Mouse (Mus musculus): ENCODE results near the gene Lrrc58. TPM values are rescaled to one million over a fixed set of nuclear protein-coding genes. Genes with fewer than 3 reads are reported as not detected.

Lrrc58 gene
- polyA plus RNA-seq, 1 experiment from 2014 or later: 61.1 TPM

DNA sequence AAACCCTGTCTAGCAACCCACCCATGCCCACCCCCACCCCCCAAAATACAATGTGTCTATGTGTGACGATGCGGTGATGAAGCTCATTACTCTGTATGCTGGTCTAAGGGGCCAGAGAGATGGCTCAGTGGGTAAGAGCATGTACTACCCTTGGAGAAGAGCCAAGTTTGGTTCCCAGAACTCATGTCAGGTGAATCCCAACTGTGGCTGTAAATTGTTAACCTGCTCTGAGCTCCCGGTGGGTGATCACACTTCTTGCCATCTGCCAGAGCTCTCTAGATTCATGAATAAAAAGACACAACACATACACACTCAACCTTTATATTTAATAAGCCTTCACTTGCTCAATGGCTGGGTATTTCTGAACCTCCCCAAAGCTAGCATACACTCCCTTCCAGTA, 38.3 kb downstream of the Lrrc58 start:
- 96% methylated on average over 3 of the region's 3 CpGs for WGBS
- Histone ChIP-seq H3K4me3 (no peak overlapping the region), H3K9ac (no peak overlapping the region), H3K36me3 (no peaks in the 10 kb centered on the region), H3K4me1 (no peaks in the 10 kb centered on the region), H3K27ac (no peak overlapping the region), H3K27me3 (replicated peaks) (no peaks in the 10 kb centered on the region), H3K9me3 (no peaks in the 10 kb centered on the region; the same call in 1 of the 2 replicates), H3K4me2 (replicated peaks) (no peak overlapping the region)
- no peak for ATAC-seq (ENCODE audit: low FRiP score, low read depth)

DNA sequence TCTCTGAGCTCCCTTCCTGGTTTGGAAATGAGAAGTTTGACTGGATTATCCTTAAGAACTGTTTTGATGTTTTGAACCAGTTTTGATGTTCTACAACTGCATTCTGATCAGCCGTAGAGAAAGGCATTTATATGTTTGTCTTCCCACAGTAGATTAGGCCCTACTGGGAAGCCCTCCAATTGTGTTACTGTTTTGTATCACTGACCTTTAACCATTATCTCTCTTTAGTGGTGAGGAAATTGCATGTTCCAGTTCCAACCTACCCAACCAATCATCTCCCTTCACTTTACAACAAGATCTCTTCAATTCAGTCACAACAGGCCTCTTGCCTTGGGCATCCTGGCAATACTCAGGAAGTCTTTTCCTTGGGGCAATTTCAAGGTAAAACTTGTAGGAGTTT, 42.9 kb downstream of the Lrrc58 start:
- Histone ChIP-seq H3K9me3 (no peaks in the 10 kb centered on the region; the same call in 1 of the 2 replicates), H3K9ac (no peak overlapping the region), H3K27me3 (replicated peaks) (no peaks in the 10 kb centered on the region), H3K36me3 (no peaks in the 10 kb centered on the region), H3K4me3 (no peak overlapping the region), H3K4me1 (0 out of 2 replicates have a peak, but pooled peaks cover 2% of the 10 kb centered on the region), H3K27ac (no peak overlapping the region), H3K4me2 (replicated peaks) (no peak overlapping the region)
- no peak for ATAC-seq (ENCODE audit: low FRiP score, low read depth)
- WGBS: 79% methylated on average over 1 of the region's 1 CpGs

- Histone ChIP-seq H3K27me3 (replicated peaks) (no peaks in the 10 kb centered on the region), H3K27ac (no peak within 1 kb of the TSS), H3K4me3 (peak within 1 kb of the TSS; percentile 56), H3K9me3 (no peaks in the 10 kb centered on the region; the same call in 1 of the 2 replicates), H3K4me1 (0 out of 2 replicates have a peak, but pooled peaks cover 16% of the 10 kb centered on the region), H3K36me3 (no peaks in the 10 kb centered on the region), H3K4me2 (replicated peaks) (peak within 1 kb of the TSS; percentile 87), H3K9ac (peak within 1 kb of the TSS; percentile 71)
- 2% methylated on average over 49 of the region's 53 CpGs for WGBS
- peak; percentile 87 for ATAC-seq (ENCODE audit: low FRiP score, low read depth)
Observed at GRCm38 (mm10) chr16:37916138-37916817, 48.1 kb downstream of the Lrrc58 start, which contains the start of gene Gpr156. Gene Gpr156, plus strand, starts transcription at chr16:37916496.

- 0 out of 2 replicates have a peak, but pooled peaks have one; percentile 14 for ATAC-seq (ENCODE audit: low FRiP score, low read depth)
- 11% methylated on average over 7 of the region's 7 CpGs for WGBS
- H3K36me3 ChIP-seq: no peaks in the 10 kb centered on the region
- H3K27me3 ChIP-seq (replicated peaks): no peaks in the 10 kb centered on the region
- peak overlapping the region; percentile 87 for H3K4me2 ChIP-seq (replicated peaks)
- no peak overlapping the region for H3K27ac ChIP-seq
- H3K9ac ChIP-seq: peak overlapping the region; percentile 71
- H3K4me1 ChIP-seq: 0 out of 2 replicates have a peak, but pooled peaks cover 16% of the 10 kb centered on the region
- no peaks in the 10 kb centered on the region for H3K9me3 ChIP-seq
- H3K4me3 ChIP-seq: peak overlapping the region; percentile 56
Observed at GRCm38 (mm10) chr16:37916818-37917201, 48.6 kb downstream of the Lrrc58 start.

GRCm38 (mm10) chr16:37919000-37919399, 50.8 kb downstream of the Lrrc58 start:
- ATAC-seq (ENCODE audit: low FRiP score, low read depth): no peak

GRCm38 (mm10) chr16:37920842-37921409, 52.7 kb downstream of the Lrrc58 start:
- 56% methylated on average over 8 of the region's 8 CpGs for WGBS
- no peaks in the 10 kb centered on the region for H3K9me3 ChIP-seq
- peaks cover 17% of the 10 kb centered on the region; the same call in 1 of the 2 replicates for H3K4me1 ChIP-seq
- no peak for ATAC-seq (ENCODE audit: low FRiP score, low read depth)
- no peak overlapping the region for H3K9ac ChIP-seq
- H3K27ac ChIP-seq: peak overlapping the region; percentile 20; the same call in 1 of the 2 replicates
- no peak overlapping the region for H3K4me3 ChIP-seq
- no peak overlapping the region for H3K4me2 ChIP-seq (replicated peaks)
- no peaks in the 10 kb centered on the region for H3K36me3 ChIP-seq
- H3K27me3 ChIP-seq (replicated peaks): no peaks in the 10 kb centered on the region

More at GRCm38 (mm10) chr16:37919000-37919399, 50.8 kb downstream of the Lrrc58 start:
- Histone ChIP-seq H3K27ac (no peak overlapping the region), H3K9me3 (no peaks in the 10 kb centered on the region), H3K27me3 (replicated peaks) (no peaks in the 10 kb centered on the region), H3K4me1 (0 out of 2 replicates have a peak, but pooled peaks cover 16% of the 10 kb centered on the region), H3K4me3 (no peak overlapping the region), H3K4me2 (replicated peaks) (no peak overlapping the region), H3K36me3 (no peaks in the 10 kb centered on the region), H3K9ac (no peak overlapping the region)
- WGBS: 83% methylated on average over 6 of the region's 6 CpGs

DNA sequence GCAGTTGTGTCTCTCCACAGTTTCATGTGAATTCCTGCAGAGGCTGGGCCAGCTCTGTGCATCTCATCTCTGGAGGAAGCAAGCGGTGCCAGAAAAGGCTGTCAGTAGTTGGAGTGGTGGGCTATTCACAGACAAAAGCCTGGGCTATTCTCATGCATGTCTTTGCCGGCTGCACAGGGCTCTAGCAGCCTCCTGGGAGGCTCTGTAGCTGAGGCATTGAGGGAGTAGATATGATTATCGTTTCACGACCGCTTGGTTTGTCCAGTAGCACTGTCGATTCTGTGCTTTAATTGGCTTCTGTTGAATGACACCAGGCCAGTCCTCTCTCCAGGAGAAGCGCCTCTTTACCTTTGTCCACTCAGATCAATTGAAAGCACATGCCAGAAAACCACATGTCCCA, 57.9 kb downstream of the Lrrc58 start:
- Histone ChIP-seq H3K27me3 (replicated peaks) (no peaks in the 10 kb centered on the region), H3K9ac (no peak overlapping the region), H3K36me3 (no peaks in the 10 kb centered on the region), H3K9me3 (no peaks in the 10 kb centered on the region; the same call in 1 of the 2 replicates), H3K4me2 (replicated peaks) (0 out of 2 replicates have a peak overlapping the region, but pooled peaks have one; percentile 1), H3K27ac (peak overlapping the region; percentile 2; the same call in 1 of the 2 replicates), H3K4me3 (no peak overlapping the region), H3K4me1 (peaks cover 12% of the 10 kb centered on the region)
- WGBS: 21% methylated on average over 7 of the region's 7 CpGs
- ATAC-seq (ENCODE audit: low FRiP score, low read depth): 0 out of 2 replicates have a peak, but pooled peaks have one; percentile 29

- no peak for ATAC-seq (ENCODE audit: low FRiP score, low read depth)
- Histone ChIP-seq H3K9ac (no peak overlapping the region), H3K36me3 (no peaks in the 10 kb centered on the region), H3K4me2 (replicated peaks) (no peak overlapping the region), H3K9me3 (no peaks in the 10 kb centered on the region; the same call in 1 of the 2 replicates), H3K27ac (no peak overlapping the region), H3K27me3 (replicated peaks) (no peaks in the 10 kb centered on the region), H3K4me3 (no peak overlapping the region), H3K4me1 (peaks cover 12% of the 10 kb centered on the region)
- WGBS: 23% methylated on average over 4 of the region's 4 CpGs
Observed at GRCm38 (mm10) chr16:37927117-37927516, 58.9 kb downstream of the Lrrc58 start.

- 75% methylated on average over 2 of the region's 2 CpGs for WGBS
- Histone ChIP-seq H3K9me3 (no peaks in the 10 kb centered on the region; the same call in 1 of the 2 replicates), H3K27me3 (replicated peaks) (no peaks in the 10 kb centered on the region), H3K27ac (no peak overlapping the region), H3K4me1 (peaks cover 12% of the 10 kb centered on the region), H3K4me2 (replicated peaks) (no peak overlapping the region), H3K36me3 (no peaks in the 10 kb centered on the region), H3K4me3 (no peak overlapping the region), H3K9ac (no peak overlapping the region)
- no peak for ATAC-seq (ENCODE audit: low FRiP score, low read depth)
Observed at GRCm38 (mm10) chr16:37929006-37929405, 60.8 kb downstream of the Lrrc58 start.

DNA sequence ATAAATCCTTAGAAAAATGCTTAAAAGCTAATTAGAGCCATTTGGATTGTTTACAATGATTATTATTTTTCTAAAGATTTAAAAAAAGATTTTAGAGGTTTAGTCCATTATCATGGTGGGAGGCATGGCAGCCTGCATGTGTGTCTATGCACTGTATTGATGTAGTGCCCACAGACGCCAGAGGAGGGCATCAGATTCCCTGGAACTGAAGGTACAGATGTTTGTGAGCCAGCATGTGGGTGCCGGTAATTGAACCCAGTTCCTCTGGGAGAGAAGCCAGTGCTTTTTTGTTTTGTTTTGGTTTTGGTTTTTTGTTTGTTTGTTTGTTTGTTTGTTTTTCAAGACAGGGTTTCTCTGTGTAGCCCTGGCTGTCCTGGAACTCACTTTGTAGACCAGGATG, 61.4 kb downstream of the Lrrc58 start:
- no peak overlapping the region for H3K4me2 ChIP-seq (replicated peaks)
- H3K9ac ChIP-seq: no peak overlapping the region
- no peak for ATAC-seq (ENCODE audit: low FRiP score, low read depth)
- H3K4me3 ChIP-seq: no peak overlapping the region
- H3K27me3 ChIP-seq (replicated peaks): no peaks in the 10 kb centered on the region
- no peaks in the 10 kb centered on the region; the same call in 1 of the 2 replicates for H3K9me3 ChIP-seq
- H3K27ac ChIP-seq: no peak overlapping the region
- H3K4me1 ChIP-seq: peaks cover 12% of the 10 kb centered on the region
- WGBS: 86% methylated on average over 2 of the region's 2 CpGs
- no peaks in the 10 kb centered on the region for H3K36me3 ChIP-seq

DNA sequence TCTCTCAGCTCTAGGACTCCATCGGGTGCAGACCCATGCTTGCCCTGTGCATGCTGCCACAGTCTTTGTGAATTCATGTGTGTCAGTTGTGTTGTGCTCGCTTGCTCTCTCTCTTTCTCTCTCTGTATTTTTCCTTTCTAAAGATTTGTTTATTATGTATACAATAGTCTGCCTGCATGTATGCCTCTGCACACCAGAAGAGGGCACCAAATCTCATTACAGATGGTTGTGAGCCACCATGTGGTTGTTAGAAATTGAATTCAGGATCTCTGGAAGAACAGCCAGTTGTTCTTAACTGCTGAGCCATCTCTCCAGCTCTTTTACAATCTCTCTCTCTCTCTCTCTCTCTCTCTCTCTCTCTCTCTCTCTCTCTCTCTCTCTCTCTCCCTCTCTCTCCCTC, 66.7 kb downstream of the Lrrc58 start:
- no peak for ATAC-seq (ENCODE audit: low FRiP score, low read depth)
- H3K4me3 ChIP-seq: no peak overlapping the region
- no peaks in the 10 kb centered on the region for H3K27me3 ChIP-seq (replicated peaks)
- H3K4me1 ChIP-seq: peaks cover 26% of the 10 kb centered on the region
- H3K27ac ChIP-seq: no peak overlapping the region
- H3K9me3 ChIP-seq: no peaks in the 10 kb centered on the region; the same call in 1 of the 2 replicates
- no peak overlapping the region for H3K9ac ChIP-seq
- H3K36me3 ChIP-seq: no peaks in the 10 kb centered on the region
- no peak overlapping the region for H3K4me2 ChIP-seq (replicated peaks)
- 85% methylated on average over 2 of the region's 2 CpGs for WGBS

DNA sequence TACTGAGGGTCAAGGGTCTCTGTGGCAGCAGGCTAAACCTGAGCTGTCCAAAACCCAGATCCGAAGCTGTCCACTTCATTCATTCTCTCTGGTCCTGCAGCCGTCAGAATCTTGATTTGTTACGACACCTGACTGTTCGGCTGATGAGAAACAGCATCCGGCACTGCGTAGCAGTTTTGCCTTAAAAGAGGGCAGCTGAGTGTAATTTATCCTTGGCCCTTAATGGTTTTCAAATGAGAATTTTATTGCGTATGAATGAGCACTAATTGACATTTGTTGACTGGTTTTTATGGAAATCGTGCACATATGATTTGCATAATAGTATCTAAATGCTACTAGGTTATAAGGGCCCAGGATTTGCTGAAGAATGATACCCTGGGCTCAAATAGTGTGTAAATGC, 69.1 kb downstream of the Lrrc58 start:
- ATAC-seq (ENCODE audit: low FRiP score, low read depth): no peak
- Histone ChIP-seq H3K36me3 (no peaks in the 10 kb centered on the region), H3K4me3 (no peak overlapping the region), H3K4me2 (replicated peaks) (no peak overlapping the region), H3K27me3 (replicated peaks) (no peaks in the 10 kb centered on the region), H3K27ac (no peak overlapping the region; the same call in 1 of the 2 replicates), H3K4me1 (peaks cover 30% of the 10 kb centered on the region), H3K9ac (no peak overlapping the region), H3K9me3 (no peaks in the 10 kb centered on the region)
- 58% methylated on average over 8 of the region's 8 CpGs for WGBS

Measured in neural tube, embryonic 12.5 days (tissue).